Comparison of ENCODE assay signal across 8 mouse cellular contexts in genomic region chr10:117149942-117150617, GRCm38 (mm10). TPM values are rescaled to one million over a fixed set of nuclear protein-coding genes. Genes with fewer than 3 reads are reported as not detected.
DNase-seq lines count a peak whose midpoint lies in the region; ATAC-seq and TF ChIP-seq lines count a peak whose summit lies in the region.

No protein-coding gene starts in this region.

- peak overlapping the region; percentile 100 for H3K4me3 ChIP-seq in heart, embryonic 11.5 days (ENCODE audit: low read depth, low read length)
- H3K4me3 ChIP-seq in intestine, postnatal 0 days (ENCODE audit: low read depth, low read length), result peak overlapping the region; percentile 43
- peak overlapping the region; percentile 37 for H3K4me3 ChIP-seq in lung, embryonic 14.5 days (ENCODE audit: low read depth, low read length)
- H3K4me3 ChIP-seq in olfactory bulb, adult 2 months (ENCODE audit: insufficient read depth, low read depth, low read length), result peak overlapping the region; percentile 45

- peak overlapping the region; percentile 70 for H3K9ac ChIP-seq in heart, embryonic 11.5 days (ENCODE audit: low read depth, low read length)
- H3K9ac ChIP-seq in intestine, postnatal 0 days (ENCODE audit: low read depth, low read length), result 0 out of 2 replicates have a peak overlapping the region, but pooled peaks have one; percentile 26
- H3K9ac ChIP-seq in lung, embryonic 14.5 days, result peak overlapping the region; percentile 46; the same call in 1 of the 2 replicates

- WGBS in heart, embryonic 11.5 days (ENCODE audit: insufficient replicate concordance), result 1% methylated on average over 22 of the region's 23 CpGs
- 2% methylated on average over 23 of the region's 23 CpGs for WGBS in intestine, postnatal 0 days
- 3% methylated on average over 23 of the region's 23 CpGs for WGBS in lung, embryonic 14.5 days
- WGBS in olfactory bulb, adult 2 months, result 2% methylated on average over 23 of the region's 23 CpGs

- peak overlapping the region; percentile 81 for H3K4me2 ChIP-seq in heart, embryonic 11.5 days
- H3K4me2 ChIP-seq in intestine, postnatal 0 days (replicated peaks; ENCODE audit: low read depth), result peak overlapping the region; percentile 83
- H3K4me2 ChIP-seq in lung, embryonic 14.5 days, result peak overlapping the region; percentile 66

- no peaks in the 10 kb centered on the region for H3K36me3 ChIP-seq in heart, embryonic 11.5 days (ENCODE audit: control insufficient read depth, insufficient read depth, low read length)
- H3K36me3 ChIP-seq in intestine, postnatal 0 days (ENCODE audit: control insufficient read depth, insufficient read depth), result no peaks in the 10 kb centered on the region
- H3K36me3 ChIP-seq in lung, embryonic 14.5 days (ENCODE audit: insufficient read depth), result no peaks in the 10 kb centered on the region

- peaks cover 34% of the 10 kb centered on the region for H3K4me1 ChIP-seq in heart, embryonic 11.5 days (ENCODE audit: control insufficient read depth, insufficient read depth, low read length)
- H3K4me1 ChIP-seq in intestine, postnatal 0 days (replicated peaks; ENCODE audit: control insufficient read depth, insufficient read depth, low read length), result peaks cover 7% of the 10 kb centered on the region; the same call in 1 of the 2 replicates
- H3K4me1 ChIP-seq in lung, embryonic 14.5 days (ENCODE audit: insufficient read depth), result peaks cover 25% of the 10 kb centered on the region
- peaks cover 12% of the 10 kb centered on the region for H3K4me1 ChIP-seq in olfactory bulb, adult 2 months (ENCODE audit: control insufficient read depth, insufficient read depth, low read length)

- peak; percentile 34; the same call in 1 of the 2 replicates for ATAC-seq in heart, embryonic 11.5 days (replicated peaks; ENCODE audit: insufficient number of reproducible peaks, low FRiP score, low TSS enrichment)
- peak; percentile 67 for ATAC-seq in erythroid progenitor cell, adult 5-6 weeks (replicated peaks; ENCODE audit: low FRiP score, poor library complexity, severe bottlenecking)
- ATAC-seq in intestine, postnatal 0 days, result peak; percentile 58
- ATAC-seq in lung, embryonic 14.5 days (ENCODE audit: insufficient read depth), result no peak

- TF ChIP-seq CTCF in brain, embryonic 14.5 days (IDR thresholded peaks at IDR 0.05; ENCODE audit: borderline replicate concordance, extremely low read depth, insufficient read depth, insufficient read length), result no peak
- no peak for TF ChIP-seq CTCF in intestine, postnatal 0 days (IDR thresholded peaks at IDR 0.05; ENCODE audit: low read depth)
- no peak for TF ChIP-seq CTCF in lung, embryonic 14.5 days (IDR thresholded peaks at IDR 0.05; ENCODE audit: low read depth)
- TF ChIP-seq CTCF in olfactory bulb, adult 2 months (IDR thresholded peaks at IDR 0.05; ENCODE audit: insufficient read depth, low read depth, low read length), result no peak

- no peak for TF ChIP-seq POLR2A in brain, embryonic 14.5 days (IDR thresholded peaks at IDR 0.05; ENCODE audit: borderline replicate concordance, extremely low read depth, insufficient read depth, insufficient read length, poor library complexity, severe bottlenecking)
- no peak for TF ChIP-seq POLR2A in olfactory bulb, adult 2 months (IDR thresholded peaks at IDR 0.05; ENCODE audit: insufficient read depth, low read depth, low read length)

- H3K9me3 ChIP-seq in heart, embryonic 11.5 days (replicated peaks; ENCODE audit: control insufficient read depth, low read length), result no peaks in the 10 kb centered on the region
- H3K9me3 ChIP-seq in intestine, postnatal 0 days (ENCODE audit: control insufficient read depth), result no peaks in the 10 kb centered on the region
- H3K9me3 ChIP-seq in lung, embryonic 14.5 days (ENCODE audit: low read depth, low read length), result no peaks in the 10 kb centered on the region

- no peaks in the 10 kb centered on the region for H3K27me3 ChIP-seq in heart, embryonic 11.5 days (ENCODE audit: control insufficient read depth, insufficient read depth, low read length)
- H3K27me3 ChIP-seq in intestine, postnatal 0 days (replicated peaks; ENCODE audit: control insufficient read depth, insufficient read depth, low read length), result no peaks in the 10 kb centered on the region
- no peaks in the 10 kb centered on the region for H3K27me3 ChIP-seq in lung, embryonic 14.5 days (ENCODE audit: insufficient read depth, low read length)

- intact Hi-C loops in heart, postnatal 25 days (cut with DNase I), result loop anchor here (2.0 to 5.0 kb wide), 4 partner anchors 43 to 198 kb away; partner anchors contain the start of gene Rab3ip
- intact Hi-C loops in gastrocnemius, postnatal 14 days (cut with DNase I; ENCODE audit: low total_unique reads), result loop anchor here (10.0 kb wide), 2 partner anchors 55 kb away; no protein-coding TSS in a partner anchor

- H3K27ac ChIP-seq in heart, embryonic 11.5 days (ENCODE audit: low read depth, low read length), result peak overlapping the region; percentile 74
- H3K27ac ChIP-seq in intestine, postnatal 0 days (ENCODE audit: low read depth, low read length), result no peak overlapping the region
- H3K27ac ChIP-seq in lung, embryonic 14.5 days (ENCODE audit: low read depth), result peak overlapping the region; percentile 36; the same call in 1 of the 2 replicates
- H3K27ac ChIP-seq in olfactory bulb, adult 2 months (ENCODE audit: insufficient read depth, low read depth, low read length), result no peak overlapping the region

- no peak for DNase-seq in heart, postnatal 25 days (ENCODE audit: low spot score)
- peak; percentile 48 for DNase-seq in brain, embryonic 14.5 days (ENCODE audit: low read depth)
- peak; percentile 59 for DNase-seq in lung, embryonic 14.5 days
- DNase-seq in gastrocnemius, postnatal 14 days, result no peak

RNA-seq across cellular contexts. Expression of gene Frs2, which starts 1.7 kb away (rescaled TPM):
- 27.1 and 30.4 TPM in 2 replicates for polyA plus RNA-seq in heart, embryonic 11.5 days (2014; fragmentation: Nextera tagmentation; extraction: Ambion mirVana)
- total RNA-seq in heart, postnatal 25 days (2021), result 10 to 100 TPM; 16.3 to 17.1 TPM
- polyA plus RNA-seq in brain, embryonic 14.5 days (2012; rRNA removed), result 33.8 and 37.8 TPM in 2 replicates
- 32.1 and 44.4 TPM in 2 replicates for total RNA-seq in erythroid progenitor cell, adult 5-6 weeks (2015; ENCODE audit: low replicate concordance)
- 15.1 and 25.8 TPM in 2 replicates for total RNA-seq in erythroid progenitor cell, adult 5-6 weeks (2017; ENCODE audit: low replicate concordance)
- 17.9 and 18.5 TPM in 2 replicates for polyA plus RNA-seq in intestine, postnatal 0 days (2015; fragmentation: Nextera tagmentation; extraction: Ambion mirVana)
- polyA plus RNA-seq in lung, embryonic 14.5 days (2014; fragmentation: Nextera tagmentation; extraction: Ambion mirVana), result 26.4 and 27.8 TPM in 2 replicates
- polyA plus RNA-seq in olfactory bulb, adult 2 months (2012; ENCODE audit: insufficient read depth, insufficient read length, low replicate concordance, missing spikeins), result not detected in 2 replicates
- total RNA-seq in gastrocnemius, postnatal 14 days (2021), result 1 to 10 TPM; 7.9 to 9.4 TPM

Comparison
In these comparisons a context has a peak if more than half of its experiments do, and no peak if none do; other contexts are left out.
1. H3K27ac ChIP-seq: peak in heart, embryonic 11.5 days (single experiment) and lung, embryonic 14.5 days (single experiment); none in intestine, postnatal 0 days (single experiment) and olfactory bulb, adult 2 months (single experiment).
2. H3K4me3 ChIP-seq: peak in every context shown above with its lines; median percentile 100 in heart, embryonic 11.5 days; 45 in olfactory bulb, adult 2 months; 43 in intestine, postnatal 0 days; 37 in lung, embryonic 14.5 days.
3. DNase-seq: peak in brain, embryonic 14.5 days (single experiment) and lung, embryonic 14.5 days (single experiment); none in heart, postnatal 25 days (single experiment) and gastrocnemius, postnatal 14 days (single experiment).
4. RNA of gene Frs2, which starts 1.7 kb away (polyA plus RNA-seq): 33.8 to 37.8 TPM in brain, embryonic 14.5 days, 27.1 to 30.4 TPM in heart, embryonic 11.5 days, 26.4 to 27.8 TPM in lung, embryonic 14.5 days and 17.9 to 18.5 TPM in intestine, postnatal 0 days; not detected in olfactory bulb, adult 2 months; every median in the first group is over 10 times any median in the second.
5. Peak in every context shown above with its lines, with median percentiles within 50 percentile points of each other: H3K4me2 ChIP-seq and H3K9ac ChIP-seq.